Mouse (Mus musculus) forebrain, embryonic 13.5 days (tissue): Measurements from ENCODE around the gene Hsd17b1. TPM values are rescaled to one million over a fixed set of nuclear protein-coding genes. Genes with fewer than 3 reads are reported as not detected.
"Not testable (repeated sequence)": the region's sequence is repeated elsewhere in the genome, so short reads cannot be mapped to it uniquely, and the experiment has no call there.

Source experiments
- ATAC-seq: fragments of 200-750 bp; cut with Nextera tagmentation; 2 replicates; pipeline ENCODE4 v1.8.0; 2017
- H3K27ac ChIP-seq: fragments of 300-500 bp; sonication (generic); 2 replicates; pipeline ENCODE4 v1.5.1; 2015; ENCODE audit warnings: inconsistent platforms, mild to moderate bottlenecking, moderate library complexity
- H3K27me3 ChIP-seq: fragments of 300-500 bp; sonication (generic); 2 replicates; pipeline ENCODE4 v1.6.1; 2015; ENCODE audit warnings: mild to moderate bottlenecking, inconsistent platforms
- H3K36me3 ChIP-seq: fragments of 300-500 bp; sonication (generic); 2 replicates; pipeline ENCODE4 v1.6.1; 2015; ENCODE audit warnings: mild to moderate bottlenecking, inconsistent platforms; ENCODE audit not compliant: poor library complexity, severe bottlenecking
- H3K4me1 ChIP-seq: fragments of 300-500 bp; sonication (generic); 2 replicates; pipeline ENCODE4 v1.6.1; 2015; ENCODE audit warnings: inconsistent platforms
- H3K4me2 ChIP-seq: fragments of 300-500 bp; sonication (generic); 2 replicates; pipeline ENCODE4 v1.6.1; 2015; ENCODE audit warnings: inconsistent platforms, mild to moderate bottlenecking, moderate library complexity
- H3K4me3 ChIP-seq: fragments of 300-500 bp; sonication (generic); 2 replicates; pipeline ENCODE4 v1.5.1; 2015; ENCODE audit warnings: mild to moderate bottlenecking, inconsistent platforms
- H3K9ac ChIP-seq: fragments of 300-500 bp; sonication (generic); 2 replicates; pipeline ENCODE4 v1.6.1; 2015; ENCODE audit warnings: mild to moderate bottlenecking, inconsistent platforms
- H3K9me3 ChIP-seq: fragments of 300-500 bp; sonication (generic); replicated peaks from 2 replicates; pipeline ENCODE4 v1.6.1; 2016; ENCODE audit warnings: inconsistent platforms
- WGBS: fragments of 180-500 bp; shearing (Covaris S2); methylation state at CpG from one replicate; pipeline ENCODE4 v1.1.7; 2015; 5-methylcytosine and 5-hydroxymethylcytosine counted together
- microRNA-seq: library from miRNA; unstranded; fragments of <30 nt; microRNA quantifications from one replicate; pipeline ENCODE4, GENCODE M21; 2016
- polyA plus RNA-seq: library from polyadenylated mRNA; unstranded; fragments of >200 nt; fragmentation: Nextera tagmentation; extraction: Ambion mirVana; gene quantifications from 2 replicates; pipeline ENCODE4 v1.2.1, GENCODE M21; 2015

Gene Hsd17b1
- polyA plus RNA-seq, 1 experiment from 2014 or later, result not detected

GRCm38 (mm10) chr11:101119761-101120544 is 41.7 kb downstream of the Hsd17b1 start, which contains the start of the genes Retreg3 and Tubg1:
Gene Retreg3, minus strand, starts transcription at chr11:101119893.
Gene Tubg1, plus strand, starts transcription at chr11:101119938.
- Histone ChIP-seq H3K27ac (peak within 1 kb of the TSS; percentile 90), H3K9me3 (no peaks in the 10 kb centered on the region), H3K4me1 (peaks cover 54% of the 10 kb centered on the region), H3K4me3 (peak within 1 kb of the TSS; percentile 87), H3K36me3 (peaks cover 25% of the 10 kb centered on the region), H3K4me2 (peak within 1 kb of the TSS; percentile 98), H3K9ac (peak within 1 kb of the TSS; percentile 95), H3K27me3 (no peaks in the 10 kb centered on the region)
- whole genome bisulfite sequencing, result under 1% methylated on average over 61 of the region's 61 CpGs
- peak; percentile 97 for ATAC-seq

GRCm38 (mm10) chr11:101120545-101121188 is 42.5 kb downstream of the Hsd17b1 start:
- Histone ChIP-seq H3K4me1 (peaks cover 47% of the 10 kb centered on the region), H3K4me3 (peak overlapping the region; percentile 87), H3K36me3 (peaks cover 32% of the 10 kb centered on the region), H3K4me2 (peak overlapping the region; percentile 98), H3K9ac (peak overlapping the region; percentile 91), H3K27ac (peak overlapping the region; percentile 90), H3K27me3 (no peaks in the 10 kb centered on the region), H3K9me3 (no peaks in the 10 kb centered on the region)
- ATAC-seq, result no peak
- 23% methylated on average over 19 of the region's 19 CpGs for WGBS

- H3K27ac ChIP-seq, ATAC-seq: not testable (repeated sequence)
- H3K36me3 ChIP-seq, result peaks cover 49% of the 10 kb centered on the region
Observed at GRCm38 (mm10) chr11:101124494-101124893, 46.3 kb downstream of the Hsd17b1 start.

GRCm38 (mm10) chr11:101125008-101125407 is 46.8 kb downstream of the Hsd17b1 start:
- Histone ChIP-seq H3K36me3 (peaks cover 49% of the 10 kb centered on the region), H3K4me1 (peaks cover 15% of the 10 kb centered on the region)
- WGBS, result 95% methylated on average over 9 of the region's 9 CpGs
- not testable (repeated sequence) for H3K4me3 ChIP-seq, H3K9me3 ChIP-seq, H3K4me2 ChIP-seq, H3K9ac ChIP-seq, H3K27me3 ChIP-seq, ATAC-seq, H3K27ac ChIP-seq

More at GRCm38 (mm10) chr11:101124494-101124893, 46.3 kb downstream of the Hsd17b1 start:
- H3K4me2 ChIP-seq, H3K27me3 ChIP-seq, H3K9ac ChIP-seq, H3K9me3 ChIP-seq, H3K4me3 ChIP-seq: not testable (repeated sequence)
- WGBS, result 92% methylated on average over 8 of the region's 8 CpGs
- H3K4me1 ChIP-seq, result peaks cover 15% of the 10 kb centered on the region

GRCm38 (mm10) chr11:101127075-101127474 is 48.9 kb downstream of the Hsd17b1 start:
- H3K27me3 ChIP-seq, result no peaks in the 10 kb centered on the region
- H3K4me3 ChIP-seq, result no peak overlapping the region
- no peak for ATAC-seq
- no peak overlapping the region for H3K4me2 ChIP-seq
- WGBS, result 80% methylated on average over 1 of the region's 1 CpGs
- no peaks in the 10 kb centered on the region for H3K4me1 ChIP-seq
- H3K36me3 ChIP-seq, result peaks cover 49% of the 10 kb centered on the region
- H3K9me3 ChIP-seq, result peaks cover 4% of the 10 kb centered on the region; the same call in 1 of the 2 replicates
- no peak overlapping the region for H3K9ac ChIP-seq
- no peak overlapping the region for H3K27ac ChIP-seq

GRCm38 (mm10) chr11:101128996-101129577 is 50.9 kb downstream of the Hsd17b1 start:
- Histone ChIP-seq H3K4me1 (no peaks in the 10 kb centered on the region), H3K9ac (no peak overlapping the region), H3K4me3 (no peak overlapping the region), H3K9me3 (peaks cover 4% of the 10 kb centered on the region; the same call in 1 of the 2 replicates), H3K27me3 (no peaks in the 10 kb centered on the region), H3K36me3 (peaks cover 31% of the 10 kb centered on the region), H3K4me2 (no peak overlapping the region), H3K27ac (no peak overlapping the region)
- ATAC-seq, result no peak
- 85% methylated on average over 11 of the region's 11 CpGs for WGBS

Small RNAs within 50 kb of the gene (microRNA-seq; reads per million reads assigned to microRNA genes)
- 3.5 reads per million, percentile 7 among the genes with 10 or more reads in this experiment for gene Mir6928

Other genes starting within 250 kb of the Hsd17b1 start
- gene Stat5b, start 227.7 kb upstream of the Hsd17b1 start, polyA plus RNA-seq, result 11.1 and 14.0 TPM in 2 replicates
- 0.85 and 1.2 TPM in 2 replicates for gene Stat5a, start 219.1 kb upstream of the Hsd17b1 start, polyA plus RNA-seq
- 24.6 and 29.1 TPM in 2 replicates for gene Stat3, start 138.9 kb upstream of the Hsd17b1 start, polyA plus RNA-seq
- 19.5 and 23.4 TPM in 2 replicates for gene Cavin1, start 107.5 kb upstream of the Hsd17b1 start, polyA plus RNA-seq
- gene Atp6v0a1, start 69.0 kb upstream of the Hsd17b1 start, polyA plus RNA-seq, result 52.9 and 56.3 TPM in 2 replicates
- 4.8 and 6.5 TPM in 2 replicates for gene Naglu, start 8.4 kb upstream of the Hsd17b1 start, polyA plus RNA-seq
- gene Coasy, start 4.2 kb downstream of the Hsd17b1 start, polyA plus RNA-seq, result 45.8 and 48.2 TPM in 2 replicates
- gene Mlx, start 8.9 kb downstream of the Hsd17b1 start, polyA plus RNA-seq, result 71.1 and 81.2 TPM in 2 replicates
- 63.3 and 64.1 TPM in 2 replicates for gene Psmc3ip, start 17.0 kb downstream of the Hsd17b1 start, polyA plus RNA-seq
- 18.6 and 20.8 TPM in 2 replicates for gene Retreg3, start 41.5 kb downstream of the Hsd17b1 start, polyA plus RNA-seq
- gene Tubg1, start 41.5 kb downstream of the Hsd17b1 start, polyA plus RNA-seq, result 108 and 112 TPM in 2 replicates
- 14.6 and 16.4 TPM in 2 replicates for gene Tubg2, start 77.5 kb downstream of the Hsd17b1 start, polyA plus RNA-seq
- gene Cntnap1, start 92.1 kb downstream of the Hsd17b1 start, polyA plus RNA-seq, result 0.36 and 0.42 TPM in 2 replicates
- 4.5 and 6.4 TPM in 2 replicates for gene Plekhh3, start 92.9 kb downstream of the Hsd17b1 start, polyA plus RNA-seq
- gene Ccr10, start 97.0 kb downstream of the Hsd17b1 start, polyA plus RNA-seq, result 0.10 TPM in 1 of 2 replicates, not detected in the other
- 12.1 and 13.8 TPM in 2 replicates for gene Ezh1, start 148.1 kb downstream of the Hsd17b1 start, polyA plus RNA-seq
- gene Ramp2, start 167.6 kb downstream of the Hsd17b1 start, polyA plus RNA-seq, result 43.9 and 55.3 TPM in 2 replicates
- gene Vps25, start 175.3 kb downstream of the Hsd17b1 start, polyA plus RNA-seq, result 92.6 and 109 TPM in 2 replicates
- gene Wnk4, start 182.2 kb downstream of the Hsd17b1 start, polyA plus RNA-seq, result 4.4 and 4.5 TPM in 2 replicates
- gene Cntd1, start 200.6 kb downstream of the Hsd17b1 start, polyA plus RNA-seq, result 1.2 and 1.9 TPM in 2 replicates
- 190 and 203 TPM in 2 replicates for gene Coa3, start 200.7 kb downstream of the Hsd17b1 start, polyA plus RNA-seq
- gene Becn1, start 223.9 kb downstream of the Hsd17b1 start, polyA plus RNA-seq, result 164 and 175 TPM in 2 replicates
- gene Psme3, start 237.8 kb downstream of the Hsd17b1 start, polyA plus RNA-seq, result 144 and 145 TPM in 2 replicates
- gene Aoc2, start 246.7 kb downstream of the Hsd17b1 start, polyA plus RNA-seq, result 1.7 and 2.2 TPM in 2 replicates